Mouse (Mus musculus) limb, embryonic 14.5 days (tissue): ENCODE data around the gene Hmga1. TPM values are rescaled to one million over a fixed set of nuclear protein-coding genes. Genes with fewer than 3 reads are reported as not detected.

Experiments used
- ATAC-seq: fragments of 200-750 bp; cut with Nextera tagmentation; 2 replicates; pipeline ENCODE4 v1.8.0; 2017; ENCODE audit warnings: low read depth, moderate number of reproducible peaks, moderate TSS enrichment; ENCODE audit not compliant: low FRiP score
- DNase-seq: peaks from one replicate; pipeline ENCODE4 v3.0.0-alpha.2; 2015; ENCODE audit warnings: low spot score
- H3K27ac ChIP-seq: fragments of 300-500 bp; sonication (generic); replicated peaks from 2 replicates; pipeline ENCODE4 v1.5.1; 2014; ENCODE audit warnings: low read depth, mild to moderate bottlenecking, low read length, moderate library complexity, mixed read lengths
- H3K27me3 ChIP-seq: fragments of 300-500 bp; sonication (generic); 2 replicates; pipeline ENCODE4 v1.6.1; 2014; ENCODE audit warnings: low read length, mixed read lengths; ENCODE audit not compliant: control insufficient read depth, insufficient read depth
- H3K36me3 ChIP-seq: fragments of 300-500 bp; sonication (generic); 2 replicates; pipeline ENCODE4 v1.6.1; 2014; ENCODE audit warnings: mild to moderate bottlenecking, low read length, moderate library complexity, mixed read lengths; ENCODE audit not compliant: control insufficient read depth, insufficient read depth
- H3K4me1 ChIP-seq: fragments of 300-500 bp; sonication (generic); 2 replicates; pipeline ENCODE4 v1.6.1; 2014; ENCODE audit warnings: antibody characterized with exemption, low read length, mixed read lengths; ENCODE audit not compliant: control insufficient read depth, insufficient read depth
- H3K4me2 ChIP-seq: fragments of 300-500 bp; sonication (generic); replicated peaks from 2 replicates; pipeline ENCODE4 v1.6.1; 2014; ENCODE audit warnings: low read depth, mild to moderate bottlenecking, low read length, moderate library complexity; ENCODE audit not compliant: severe bottlenecking
- H3K4me3 ChIP-seq: fragments of 300-500 bp; sonication (generic); replicated peaks from 2 replicates; pipeline ENCODE4 v1.5.1; 2014; ENCODE audit warnings: low read length
- H3K9ac ChIP-seq: fragments of 300-500 bp; sonication (generic); 2 replicates; pipeline ENCODE4 v1.6.1; 2014; ENCODE audit warnings: mild to moderate bottlenecking, low read depth, low read length, moderate library complexity; ENCODE audit not compliant: severe bottlenecking
- H3K9me3 ChIP-seq: fragments of 300-500 bp; sonication (generic); 2 replicates; pipeline ENCODE4 v1.6.1; 2016; ENCODE audit warnings: low read length; ENCODE audit not compliant: control insufficient read depth
- POLR2A ChIP-seq: fragments of 200-500 bp; IDR thresholded peaks from 2 replicates; pipeline ENCODE4 v1.8.0; 2012; ENCODE audit warnings: inconsistent platforms, mild to moderate bottlenecking, moderate library complexity, borderline replicate concordance; ENCODE audit not compliant: insufficient read depth, insufficient read length; ENCODE audit errors: extremely low read depth
- WGBS: fragments of 180-500 bp; shearing (Covaris S2); extraction: QIAGEN DNeasy Blood & Tissue Kit; methylation state at CpG from one replicate; pipeline ENCODE4 v1.1.7; 2014; 5-methylcytosine and 5-hydroxymethylcytosine counted together
- polyA plus RNA-seq, 2 experiments: library from polyadenylated mRNA; depleted of rRNA in 1 of 2; stranded (reverse) in 1 of 2; unstranded in 1 of 2; fragments of >200 nt; fragmentation: Nextera tagmentation in 1 of 2; extraction: Ambion mirVana in 1 of 2; gene quantifications; 2 replicates each; pipeline versions ENCODE4 v1.2.1 to v1.2.3; 2012 to 2014

Hmga1 gene
- polyA plus RNA-seq, 2 experiments: 196 to 227 TPM

GRCm38 (mm10) chr17:27509056-27509455 lies 47.2 kb upstream of the Hmga1 start:
- Histone ChIP-seq H3K36me3 (no peaks in the 10 kb centered on the region), H3K9ac (no peak overlapping the region), H3K4me3 (no peak overlapping the region), H3K4me2 (no peak overlapping the region), H3K27me3 (peaks cover 41% of the 10 kb centered on the region), H3K4me1 (peaks cover 27% of the 10 kb centered on the region), H3K9me3 (no peaks in the 10 kb centered on the region), H3K27ac (no peak overlapping the region)
- no peak for TF ChIP-seq POLR2A
- no peak for DNase-seq
- 78% methylated on average over 5 of the region's 5 CpGs for WGBS
- ATAC-seq: no peak

- no peak for DNase-seq
- H3K4me1 ChIP-seq: peaks cover 20% of the 10 kb centered on the region
- no peak overlapping the region for H3K4me3 ChIP-seq
- H3K9me3 ChIP-seq: no peaks in the 10 kb centered on the region
- no peaks in the 10 kb centered on the region for H3K36me3 ChIP-seq
- no peak for TF ChIP-seq POLR2A
- 46% methylated on average over 9 of the region's 9 CpGs for WGBS
- ATAC-seq: no peak
- peaks cover 55% of the 10 kb centered on the region for H3K27me3 ChIP-seq
- no peak overlapping the region for H3K27ac ChIP-seq
- no peak overlapping the region for H3K4me2 ChIP-seq
- no peak overlapping the region for H3K9ac ChIP-seq
These were observed 45.8 kb upstream of the Hmga1 start for GRCm38 (mm10) chr17:27510258-27511124.

- DNase-seq (no peak), ATAC-seq (no peak)
- 90% methylated on average over 7 of the region's 7 CpGs for WGBS
- Histone ChIP-seq H3K9ac (no peak overlapping the region), H3K9me3 (no peaks in the 10 kb centered on the region), H3K4me2 (peak overlapping the region; percentile 99; the same call in 1 of the 2 replicates), H3K27me3 (peaks cover 59% of the 10 kb centered on the region), H3K4me3 (peak overlapping the region; percentile 55; the same call in 1 of the 2 replicates), H3K36me3 (no peaks in the 10 kb centered on the region), H3K27ac (no peak overlapping the region), H3K4me1 (peaks cover 13% of the 10 kb centered on the region)
- no peak for TF ChIP-seq POLR2A
These were observed 45.1 kb upstream of the Hmga1 start for GRCm38 (mm10) chr17:27511125-27511735.

GRCm38 (mm10) chr17:27511865-27512618 lies 44.3 kb upstream of the Hmga1 start:
- H3K4me3 ChIP-seq: peak overlapping the region; percentile 55
- H3K9ac ChIP-seq: peak overlapping the region; percentile 54
- H3K27me3 ChIP-seq: peaks cover 59% of the 10 kb centered on the region
- ATAC-seq: no peak
- no peaks in the 10 kb centered on the region for H3K36me3 ChIP-seq
- no peak overlapping the region for H3K27ac ChIP-seq
- H3K4me1 ChIP-seq: peaks cover 11% of the 10 kb centered on the region; the same call in 1 of the 2 replicates
- no peak for DNase-seq
- peak overlapping the region; percentile 99 for H3K4me2 ChIP-seq
- no peak for TF ChIP-seq POLR2A
- under 1% methylated on average over 42 of the region's 64 CpGs for WGBS
- no peaks in the 10 kb centered on the region for H3K9me3 ChIP-seq

- Histone ChIP-seq H3K4me3 (peak overlapping the region; percentile 55), H3K27me3 (peaks cover 59% of the 10 kb centered on the region), H3K27ac (no peak overlapping the region), H3K9ac (peak overlapping the region; percentile 54), H3K9me3 (no peaks in the 10 kb centered on the region), H3K36me3 (no peaks in the 10 kb centered on the region), H3K4me1 (peaks cover 11% of the 10 kb centered on the region; the same call in 1 of the 2 replicates), H3K4me2 (peak overlapping the region; percentile 99)
- TF ChIP-seq POLR2A: no peak
- under 1% methylated on average over 60 of the region's 78 CpGs for WGBS
- DNase-seq (no peak), ATAC-seq (no peak)
These were observed 43.6 kb upstream of the Hmga1 start for GRCm38 (mm10) chr17:27512619-27513161.
